Mouse (Mus musculus) cerebellum, adult 9-10 months (tissue): ENCODE measurements at regions not wholly inside any gene's neighbourhood (a gene's known extent, or its start where the extent isn't known, plus 50 kb on each side); places are given as distances from the start of the nearest gene placed in this dataset.
A peak's percentile ranks its signal among the peaks of the same experiment; 100 is the strongest.

ENCODE experiments used
- DNase-seq: peaks from one replicate; pipeline ENCODE4 v3.0.0; 2022

GRCm38 (mm10) chr1:35331602-35332339 lies 482.0 kb downstream of the Plekhb2 start:
- DNase-seq = no peak

GRCm38 (mm10) chr1:35332340-35332684 lies 482.5 kb downstream of the Plekhb2 start:
- no peak for DNase-seq

GRCm38 (mm10) chr1:35337647-35338046 lies 487.9 kb downstream of the Plekhb2 start:
- peak; percentile 30 for DNase-seq

GRCm38 (mm10) chr1:35338184-35338583 lies 488.4 kb downstream of the Plekhb2 start:
- DNase-seq = peak; percentile 26

- DNase-seq = no peak
Measured at GRCm38 (mm10) chr1:35344539-35344938, 494.8 kb downstream of the Plekhb2 start.

GRCm38 (mm10) chr1:35348294-35348693 lies 498.5 kb downstream of the Plekhb2 start:
- no peak for DNase-seq

- no peak for DNase-seq
Measured at GRCm38 (mm10) chr1:35358981-35359380, 509.2 kb downstream of the Plekhb2 start.

GRCm38 (mm10) chr1:35361465-35361864 lies 511.7 kb downstream of the Plekhb2 start:
- DNase-seq = no peak

- no peak for DNase-seq
Measured at GRCm38 (mm10) chr1:35362836-35363235, 513.1 kb downstream of the Plekhb2 start.

- no peak for DNase-seq
Measured at GRCm38 (mm10) chr1:35366559-35366958, 516.8 kb downstream of the Plekhb2 start.

GRCm38 (mm10) chr1:35372751-35373150 lies 523.0 kb downstream of the Plekhb2 start:
- DNase-seq = no peak

- no peak for DNase-seq
Measured at GRCm38 (mm10) chr1:35380633-35381385, 531.0 kb downstream of the Plekhb2 start.

- peak; percentile 79 for DNase-seq
Measured at GRCm38 (mm10) chr1:35385430-35385829, 535.7 kb downstream of the Plekhb2 start.

- DNase-seq = peak; percentile 51
Measured at GRCm38 (mm10) chr1:35388181-35388580, 538.4 kb downstream of the Plekhb2 start.

- no peak for DNase-seq
Measured at GRCm38 (mm10) chr1:35390371-35390770, 540.6 kb downstream of the Plekhb2 start.

- DNase-seq = no peak
Measured at GRCm38 (mm10) chr1:35390858-35391586, 541.2 kb downstream of the Plekhb2 start.

- DNase-seq = no peak
Measured at GRCm38 (mm10) chr1:35393550-35394118, 543.9 kb downstream of the Plekhb2 start.

- DNase-seq = peak; percentile 12
Measured at GRCm38 (mm10) chr1:35400674-35401359, 551.0 kb downstream of the Plekhb2 start.

- no peak for DNase-seq
Measured at GRCm38 (mm10) chr1:35402995-35403394, 553.2 kb downstream of the Plekhb2 start.

GRCm38 (mm10) chr1:35405418-35405817 lies 555.6 kb downstream of the Plekhb2 start:
- peak; percentile 56 for DNase-seq

- DNase-seq = no peak
Measured at GRCm38 (mm10) chr1:35415646-35416045, 565.9 kb downstream of the Plekhb2 start.

GRCm38 (mm10) chr1:35428126-35428840 lies 578.5 kb downstream of the Plekhb2 start:
- DNase-seq = no peak
